Mouse (Mus musculus) brain, embryonic 14.5 days (tissue): ENCODE data around the gene Gm3417.

Experiments used
- CTCF ChIP-seq: fragments of 200-500 bp; IDR thresholded peaks from 2 replicates; pipeline ENCODE4 v1.5.1; 2012; ENCODE audit warnings: inconsistent platforms, mild to moderate bottlenecking, moderate library complexity, borderline replicate concordance; ENCODE audit not compliant: insufficient read depth, insufficient read length; ENCODE audit errors: extremely low read depth
- POLR2A ChIP-seq: fragments of 200-500 bp; IDR thresholded peaks from 2 replicates; pipeline ENCODE4 v1.6.1; 2012; ENCODE audit warnings: mild to moderate bottlenecking, inconsistent platforms, borderline replicate concordance; ENCODE audit not compliant: poor library complexity, insufficient read depth, insufficient read length, severe bottlenecking; ENCODE audit errors: extremely low read depth

- no peak for TF ChIP-seq CTCF
- TF ChIP-seq POLR2A, result no peak
Observed at GRCm38 (mm10) chr17:14921582-14921981, 57.0 kb downstream of the Gm3417 start.
